Comparison of ENCODE assay signal across 19 mouse cellular contexts in genomic region chr16:8489340-8489739, GRCm38 (mm10). TPM values are rescaled to one million over a fixed set of nuclear protein-coding genes. Genes with fewer than 3 reads are reported as not detected.
DNase-seq lines count a peak whose midpoint lies in the region; ATAC-seq and TF ChIP-seq lines count a peak whose summit lies in the region.
"Had no signal": no experiment of that assay in that cellular context is flagged by ENCODE, and none has a peak within 500 bp of the region (broad histone marks: within the 10 kb centered on the region; RNA-seq: fewer than 3 reads in every experiment).

No protein-coding gene starts in this region.

- DNase-seq in cerebellum, postnatal 10 days: peak; percentile 40 to 56
- no peak for DNase-seq in cerebellum, postnatal 4 days (ENCODE audit: low spot score in 2 of 2)
- no peak for DNase-seq in frontal cortex, adult 2 months (ENCODE audit: extremely low spot score in 1 of 2, low spot score in 1 of 2)
- DNase-seq in hindbrain, postnatal 0 days (ENCODE audit: low spot score): no peak
- no peak for DNase-seq in urinary bladder, adult 2 months (ENCODE audit: low spot score)
- DNase-seq: adrenal gland, postnatal 10 days; cerebellum, adult 18-20 months; cerebellum, postnatal 36 days; gastrocnemius, postnatal 36 days; heart, adult 11 months; heart, postnatal 14 days; kidney, adult 2 months had no signal

- peaks cover 14% of the 10 kb centered on the region; the same call in 1 of the 2 replicates for H3K36me3 ChIP-seq in hindbrain, postnatal 0 days (ENCODE audit: insufficient read depth, low read length)
- peaks cover 60% of the 10 kb centered on the region for H3K36me3 ChIP-seq in hindbrain, embryonic 13.5 days

- peak; percentile 62 for ATAC-seq in frontal cortex, adult (ENCODE audit: low TSS enrichment)
- 0 out of 2 replicates have a peak, but pooled peaks have one; percentile 11 for ATAC-seq in hindbrain, postnatal 0 days
- ATAC-seq in hindbrain, embryonic 13.5 days (ENCODE audit: low FRiP score): no peak
- ATAC-seq: forebrain, embryonic 15.5 days; intestine, embryonic 16.5 days had no signal

- TF ChIP-seq CTCF in hindbrain, postnatal 0 days (IDR thresholded peaks at IDR 0.05; ENCODE audit: low read depth): no peak

- peak overlapping the region; percentile 41; the same call in 1 of the 2 replicates for H3K27ac ChIP-seq in hindbrain, postnatal 0 days
- H3K27ac ChIP-seq in hindbrain, embryonic 13.5 days: no peak overlapping the region
- H3K27ac ChIP-seq: embryonic facial prominence, embryonic 10.5 days; forebrain, embryonic 15.5 days; heart, embryonic 15.5 days had no signal

- 51% methylated on average over 5 of the region's 5 CpGs for WGBS in hindbrain, postnatal 0 days
- 75% methylated on average over 5 of the region's 5 CpGs for WGBS in hindbrain, embryonic 13.5 days

- no peak overlapping the region for H3K9ac ChIP-seq in hindbrain, postnatal 0 days (replicated peaks; ENCODE audit: low read length)
- H3K9ac ChIP-seq in hindbrain, embryonic 13.5 days: no peak overlapping the region
- H3K9ac ChIP-seq: forebrain, embryonic 15.5 days; heart, embryonic 15.5 days had no signal

- no peaks in the 10 kb centered on the region for H3K9me3 ChIP-seq in hindbrain, postnatal 0 days (ENCODE audit: low read length)
- no peaks in the 10 kb centered on the region for H3K9me3 ChIP-seq in hindbrain, embryonic 13.5 days
- H3K9me3 ChIP-seq: embryonic facial prominence, embryonic 10.5 days; forebrain, embryonic 15.5 days; heart, embryonic 15.5 days had no signal

- no peak overlapping the region for H3K4me2 ChIP-seq in hindbrain, postnatal 0 days (ENCODE audit: low read depth, low read length)
- no peak overlapping the region for H3K4me2 ChIP-seq in hindbrain, embryonic 13.5 days
- H3K4me2 ChIP-seq: forebrain, embryonic 15.5 days; heart, embryonic 11.5 days; heart, embryonic 15.5 days had no signal

- no peaks in the 10 kb centered on the region for H3K4me1 ChIP-seq in hindbrain, postnatal 0 days (ENCODE audit: insufficient read depth, low read length)
- H3K4me1 ChIP-seq in hindbrain, embryonic 13.5 days (replicated peaks): peaks cover 12% of the 10 kb centered on the region; the same call in 1 of the 2 replicates
- H3K4me1 ChIP-seq: forebrain, embryonic 15.5 days; heart, embryonic 15.5 days had no signal

- H3K4me3 ChIP-seq in hindbrain, postnatal 0 days (ENCODE audit: low read length): no peak overlapping the region
- no peak overlapping the region for H3K4me3 ChIP-seq in hindbrain, embryonic 13.5 days
- H3K4me3 ChIP-seq: embryonic facial prominence, embryonic 10.5 days; forebrain, embryonic 15.5 days; heart, embryonic 15.5 days had no signal

- no peaks in the 10 kb centered on the region for H3K27me3 ChIP-seq in hindbrain, postnatal 0 days (ENCODE audit: insufficient read depth, low read length)
- H3K27me3 ChIP-seq in hindbrain, embryonic 13.5 days: 0 out of 2 replicates have a peak, but pooled peaks cover 5% of the 10 kb centered on the region
- H3K27me3 ChIP-seq: forebrain, embryonic 15.5 days; heart, embryonic 15.5 days had no signal

RNA-seq across cellular contexts. Expression of gene Mettl22, which starts 18.8 kb away (rescaled TPM):
- polyA plus RNA-seq in frontal cortex, adult 2 months (2012; rRNA removed): 67.8 and 74.2 TPM in 2 replicates
- total RNA-seq in hindbrain, postnatal 0 days (2014; rRNA removed): 34.0 and 39.0 TPM in 2 replicates
- 66.3 and 66.9 TPM in 2 replicates for polyA plus RNA-seq in hindbrain, postnatal 0 days (2015; fragmentation: Nextera tagmentation; extraction: Ambion mirVana)
- polyA plus RNA-seq in hindbrain, embryonic 13.5 days (2015; fragmentation: Nextera tagmentation; extraction: Ambion mirVana): 34.6 and 34.8 TPM in 2 replicates
- polyA plus RNA-seq in urinary bladder, adult 2 months (2012; rRNA removed): 26.1 and 28.4 TPM in 2 replicates

RNA-seq across cellular contexts. Expression of gene Abat, which starts 23.9 kb away (rescaled TPM):
- 198 and 208 TPM in 2 replicates for polyA plus RNA-seq in frontal cortex, adult 2 months (2012; rRNA removed)
- total RNA-seq in hindbrain, postnatal 0 days (2014; rRNA removed): 149 and 157 TPM in 2 replicates
- 108 and 111 TPM in 2 replicates for polyA plus RNA-seq in hindbrain, postnatal 0 days (2015; fragmentation: Nextera tagmentation; extraction: Ambion mirVana)
- 81.1 and 88.3 TPM in 2 replicates for polyA plus RNA-seq in hindbrain, embryonic 13.5 days (2015; fragmentation: Nextera tagmentation; extraction: Ambion mirVana)
- 11.7 and 16.7 TPM in 2 replicates for polyA plus RNA-seq in urinary bladder, adult 2 months (2012; rRNA removed)

Comparison
In these comparisons a context has a peak if more than half of its experiments do, and no peak if none do; other contexts are left out.
1. DNase-seq: peak in cerebellum, postnatal 10 days (2 of 2); none in cerebellum, postnatal 4 days (0 of 2), frontal cortex, adult 2 months (0 of 2), hindbrain, postnatal 0 days (single experiment) and urinary bladder, adult 2 months (single experiment).